Mouse (Mus musculus) WW6 (cell line): ENCODE results near the gene Hoxc12.

ENCODE experiments used
- DNase-seq: peaks from one replicate; pipeline ENCODE4 v3.0.0-alpha.2; 2013; ENCODE audit warnings: low read depth, low spot score

The Hoxc12 gene

GRCm38 (mm10) chr15:102937036-102937666, 594 bp downstream of the Hoxc12 start:
- no peak for DNase-seq

- no peak for DNase-seq
Observed at GRCm38 (mm10) chr15:102939256-102940155, 2.9 kb downstream of the Hoxc12 start.

- DNase-seq, result no peak
Observed at GRCm38 (mm10) chr15:102942739-102943467, 6.3 kb downstream of the Hoxc12 start.

- no peak for DNase-seq
Observed at GRCm38 (mm10) chr15:102943468-102943813, 6.9 kb downstream of the Hoxc12 start.

- no peak for DNase-seq
Observed at GRCm38 (mm10) chr15:102945185-102946077, 8.9 kb downstream of the Hoxc12 start.

- no peak for DNase-seq
Observed at GRCm38 (mm10) chr15:102947276-102947675, 10.7 kb downstream of the Hoxc12 start.

- DNase-seq, result no peak
Observed at GRCm38 (mm10) chr15:102948842-102949241, 12.3 kb downstream of the Hoxc12 start.

GRCm38 (mm10) chr15:102949696-102950095, 13.1 kb downstream of the Hoxc12 start:
- no peak for DNase-seq

- DNase-seq, result no peak
Observed at GRCm38 (mm10) chr15:102950877-102951276, 14.3 kb downstream of the Hoxc12 start.

- no peak for DNase-seq
Observed at GRCm38 (mm10) chr15:102953561-102953960, 17.0 kb downstream of the Hoxc12 start.

GRCm38 (mm10) chr15:102954192-102955006, 17.8 kb downstream of the Hoxc12 start, which contains the start of gene Hoxc11:
Gene Hoxc11, plus strand, starts transcription at chr15:102954427.
- no peak for DNase-seq

GRCm38 (mm10) chr15:102955007-102955382, 18.4 kb downstream of the Hoxc12 start:
- DNase-seq, result no peak

- DNase-seq, result no peak
Observed at GRCm38 (mm10) chr15:102955833-102956640, 19.5 kb downstream of the Hoxc12 start.

GRCm38 (mm10) chr15:102956906-102957305, 20.3 kb downstream of the Hoxc12 start:
- no peak for DNase-seq

GRCm38 (mm10) chr15:102959663-102960191, 23.2 kb downstream of the Hoxc12 start:
- DNase-seq, result no peak

GRCm38 (mm10) chr15:102961728-102962127, 25.2 kb downstream of the Hoxc12 start:
- no peak for DNase-seq

GRCm38 (mm10) chr15:102962492-102962891, 25.9 kb downstream of the Hoxc12 start:
- no peak for DNase-seq

GRCm38 (mm10) chr15:102963259-102963658, 26.7 kb downstream of the Hoxc12 start:
- no peak for DNase-seq
